Mouse (Mus musculus): ENCODE data around the gene Pik3r6. TPM values are rescaled to one million over a fixed set of nuclear protein-coding genes. Genes with fewer than 3 reads are reported as not detected.
A peak's percentile ranks its signal among the peaks of the same experiment; 100 is the strongest.

Pik3r6 gene
- polyA plus RNA-seq, 1 experiment from 2014 or later, result 1.6 TPM

DNA sequence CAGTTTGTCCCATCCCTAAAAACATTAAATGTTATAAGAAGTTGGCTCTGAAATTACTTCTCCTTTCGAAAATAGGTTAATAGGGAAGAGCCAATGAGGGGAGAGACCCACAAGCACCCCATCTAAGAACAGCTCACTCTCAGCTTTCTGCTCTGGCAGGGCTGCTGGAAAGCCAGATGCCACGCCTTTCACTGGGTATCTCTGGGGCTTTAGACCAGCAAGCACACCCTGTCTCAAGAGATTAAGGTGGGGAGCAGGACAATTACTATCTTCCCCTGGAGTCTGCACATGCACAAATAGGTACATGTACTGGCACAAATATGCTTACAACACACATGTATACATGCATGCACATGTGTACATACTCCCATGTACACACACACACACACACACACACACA is 95.1 kb downstream of the Pik3r6 start:
- no peak for ATAC-seq (ENCODE audit: low FRiP score)
- no peak overlapping the region for H3K27ac ChIP-seq
- H3K36me3 ChIP-seq (replicated peaks), result no peaks in the 10 kb centered on the region
- no peak overlapping the region for H3K4me3 ChIP-seq (replicated peaks)
- 83% methylated on average over 2 of the region's 2 CpGs for WGBS
- peaks cover 22% of the 10 kb centered on the region for H3K4me1 ChIP-seq
- no peak overlapping the region for H3K4me2 ChIP-seq
- no peak overlapping the region for H3K9ac ChIP-seq
- H3K9me3 ChIP-seq, result no peaks in the 10 kb centered on the region
- H3K27me3 ChIP-seq, result 0 out of 2 replicates have a peak, but pooled peaks cover 3% of the 10 kb centered on the region

DNA sequence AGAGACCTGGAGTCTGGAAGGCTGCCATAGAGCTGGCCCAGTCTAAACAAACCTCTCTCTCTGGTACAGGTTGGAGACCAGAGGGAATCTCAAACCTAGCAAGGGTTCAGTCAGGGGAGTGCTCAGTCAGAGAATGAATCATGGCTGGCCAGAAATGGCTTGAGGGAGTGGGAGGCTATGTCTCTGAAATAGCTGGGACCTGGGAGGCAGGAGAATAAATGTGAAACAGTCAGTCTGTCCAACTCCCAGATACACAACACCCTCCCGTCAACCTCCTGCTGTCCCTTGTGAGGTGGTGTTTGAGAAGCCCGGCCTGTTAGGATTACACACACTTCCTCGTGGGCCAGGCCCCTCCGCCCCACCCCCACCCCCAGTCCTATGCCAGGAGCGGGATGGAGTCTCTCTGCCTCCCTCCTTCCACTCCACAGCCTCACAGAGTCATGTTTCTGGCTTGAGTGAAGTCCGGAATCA is 97.8 kb downstream of the Pik3r6 start:
- ATAC-seq (ENCODE audit: low FRiP score), result no peak
- Histone ChIP-seq H3K4me3 (replicated peaks) (no peak overlapping the region), H3K36me3 (replicated peaks) (no peaks in the 10 kb centered on the region), H3K9ac (no peak overlapping the region), H3K4me2 (no peak overlapping the region), H3K4me1 (peaks cover 18% of the 10 kb centered on the region), H3K9me3 (no peaks in the 10 kb centered on the region), H3K27me3 (0 out of 2 replicates have a peak, but pooled peaks cover 3% of the 10 kb centered on the region), H3K27ac (0 out of 2 replicates have a peak overlapping the region, but pooled peaks have one; percentile 13)
- 48% methylated on average over 6 of the region's 6 CpGs for WGBS

DNA sequence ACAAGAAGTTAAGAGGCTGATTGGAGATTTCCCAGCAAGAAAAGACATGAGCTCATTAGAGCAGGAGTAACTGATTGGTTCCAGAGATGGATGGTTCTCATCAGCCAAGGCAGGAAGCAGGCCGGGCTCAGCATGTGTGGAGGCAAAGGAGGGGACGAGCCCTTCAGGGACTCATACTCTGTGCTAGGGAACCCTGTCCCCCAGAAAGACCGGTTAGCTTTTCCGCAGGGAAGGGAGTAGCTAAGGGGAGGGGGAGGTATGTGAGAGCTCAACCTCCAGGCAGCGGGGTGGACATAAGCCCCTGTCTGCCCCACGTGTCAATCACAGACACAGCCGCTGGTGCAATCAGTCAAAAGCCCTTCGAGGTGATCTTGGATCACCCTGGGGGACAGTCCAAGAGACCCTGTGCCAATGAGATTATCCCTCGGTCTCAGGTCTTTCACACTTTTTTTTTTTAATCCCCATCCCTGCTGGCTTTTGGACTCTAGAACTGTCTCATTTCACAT is 98.7 kb downstream of the Pik3r6 start:
- H3K4me1 ChIP-seq, result peaks cover 18% of the 10 kb centered on the region
- peak overlapping the region; percentile 59 for H3K27ac ChIP-seq
- no peak overlapping the region for H3K4me2 ChIP-seq
- H3K9ac ChIP-seq, result no peak overlapping the region
- no peak for ATAC-seq (ENCODE audit: low FRiP score)
- 5% methylated on average over 9 of the region's 9 CpGs for WGBS
- H3K4me3 ChIP-seq (replicated peaks), result no peak overlapping the region
- H3K27me3 ChIP-seq, result 0 out of 2 replicates have a peak, but pooled peaks cover 3% of the 10 kb centered on the region
- no peaks in the 10 kb centered on the region for H3K36me3 ChIP-seq (replicated peaks)
- H3K9me3 ChIP-seq, result no peaks in the 10 kb centered on the region

Other genes with a start within 250 kb of the Pik3r6 start
- gene Ntn1, start 102.2 kb upstream of the Pik3r6 start, polyA plus RNA-seq (2016; fragmentation: Nextera tagmentation; extraction: Ambion mirVana), result 14.2 and 18.1 TPM in 2 replicates
- 0.24 and 0.29 TPM in 2 replicates for gene Pik3r5, start 70.9 kb upstream of the Pik3r6 start, polyA plus RNA-seq (2016; fragmentation: Nextera tagmentation; extraction: Ambion mirVana)
- 0.09 TPM in 1 of 2 replicates, not detected in the other for gene Mfsd6l, start 53.2 kb downstream of the Pik3r6 start, polyA plus RNA-seq (2016; fragmentation: Nextera tagmentation; extraction: Ambion mirVana)
- 0.69 TPM in 1 of 2 replicates, not detected in the other for gene Ccdc42, start 84.0 kb downstream of the Pik3r6 start, polyA plus RNA-seq (2016; fragmentation: Nextera tagmentation; extraction: Ambion mirVana)
- gene Myh10, start 188.5 kb downstream of the Pik3r6 start, polyA plus RNA-seq (2016; fragmentation: Nextera tagmentation; extraction: Ambion mirVana), result 174 and 185 TPM in 2 replicates